Mouse (Mus musculus): ENCODE results near the gene Wnt2.

DNA sequence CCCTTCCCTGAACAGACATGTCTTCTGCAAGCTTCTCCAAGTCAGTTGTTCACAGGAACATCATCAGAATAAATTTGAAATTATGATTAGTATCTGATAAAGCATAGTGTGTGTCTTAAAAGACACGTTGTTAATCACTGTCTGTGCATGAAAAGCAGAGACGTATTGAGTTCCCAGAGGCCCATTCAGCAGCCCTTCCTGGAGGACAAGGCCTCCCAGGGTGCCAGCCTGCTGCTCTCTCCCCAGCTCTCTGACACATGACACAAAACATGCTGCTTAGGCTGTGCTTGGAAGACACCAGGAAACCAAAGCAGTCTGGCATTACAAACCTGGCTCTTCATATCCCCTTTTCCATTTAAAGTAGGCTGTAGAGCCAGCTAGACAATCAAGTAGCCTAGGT lies 88.5 kb downstream of the Wnt2 start:
- TF ChIP-seq POLR2A (IDR thresholded peaks at IDR 0.05; ENCODE audit: insufficient read depth, low read depth, low read length) (no peak), EP300 (IDR thresholded peaks at IDR 0.05; ENCODE audit: insufficient read depth, low read depth, low read length) (no peak), CTCF (IDR thresholded peaks at IDR 0.05) (no peak)

All from heart, adult 2 months (tissue).